Mouse (Mus musculus): ENCODE measurements at regions not wholly inside any gene's neighbourhood (a gene's known extent, or its start where the extent isn't known, plus 50 kb on each side); places are given as distances from the start of the nearest gene placed in this dataset.

- intact Hi-C loops (cut with DNase I): no loop called here
- DNase-seq: no peak
Observed at GRCm38 (mm10) chr9:83276291-83276690, 129.8 kb upstream of the Hmgn3 start.

- no peak for DNase-seq
- intact Hi-C loops (cut with DNase I): no loop called here
Observed at GRCm38 (mm10) chr9:83273361-83273975, 127.0 kb upstream of the Hmgn3 start.

GRCm38 (mm10) chr9:83265736-83266135 lies 119.3 kb upstream of the Hmgn3 start:
- DNase-seq: no peak
- intact Hi-C loops (cut with DNase I): loop anchor here (10.0 kb wide), 1 partner anchor 291 kb away; the partner anchor contains the start of gene Phip

- DNase-seq: no peak
- intact Hi-C loops (cut with DNase I): no loop called here
Observed at GRCm38 (mm10) chr9:83259511-83259910, 113.0 kb upstream of the Hmgn3 start.

- intact Hi-C loops (cut with DNase I): no loop called here
- no peak for DNase-seq
Observed at GRCm38 (mm10) chr9:83258986-83259385, 112.5 kb upstream of the Hmgn3 start.

- intact Hi-C loops (cut with DNase I): no loop called here
- no peak for DNase-seq
Observed at GRCm38 (mm10) chr9:83258476-83258875, 112.0 kb upstream of the Hmgn3 start.

GRCm38 (mm10) chr9:83254356-83254755 lies 107.9 kb upstream of the Hmgn3 start:
- intact Hi-C loops (cut with DNase I): no loop called here
- no peak for DNase-seq

- intact Hi-C loops (cut with DNase I): no loop called here
- no peak for DNase-seq
Observed at GRCm38 (mm10) chr9:83253789-83254188, 107.3 kb upstream of the Hmgn3 start.

GRCm38 (mm10) chr9:83251793-83252192 lies 105.3 kb upstream of the Hmgn3 start:
- intact Hi-C loops (cut with DNase I): no loop called here

GRCm38 (mm10) chr9:83249871-83250270 lies 103.4 kb upstream of the Hmgn3 start:
- intact Hi-C loops (cut with DNase I): no loop called here
- no peak for DNase-seq

More at GRCm38 (mm10) chr9:83251793-83252192, 105.3 kb upstream of the Hmgn3 start:
- no peak for DNase-seq

GRCm38 (mm10) chr9:83248164-83248730 lies 101.8 kb upstream of the Hmgn3 start:
- no peak for DNase-seq
- intact Hi-C loops (cut with DNase I): no loop called here

- DNase-seq: peak; percentile 30 to 31
- intact Hi-C loops (cut with DNase I): no loop called here
Observed at GRCm38 (mm10) chr9:83247066-83247668, 100.7 kb upstream of the Hmgn3 start.

GRCm38 (mm10) chr9:83241119-83241518 lies 94.6 kb upstream of the Hmgn3 start:
- intact Hi-C loops (cut with DNase I): no loop called here
- DNase-seq: no peak

GRCm38 (mm10) chr9:83239097-83239496 lies 92.6 kb upstream of the Hmgn3 start:
- intact Hi-C loops (cut with DNase I): no loop called here
- no peak for DNase-seq

GRCm38 (mm10) chr9:83221866-83222265 lies 75.4 kb upstream of the Hmgn3 start:
- peak; percentile 19 to 43 for DNase-seq
- intact Hi-C loops (cut with DNase I): no loop called here

- DNase-seq: no peak
- intact Hi-C loops (cut with DNase I): no loop called here
Observed at GRCm38 (mm10) chr9:83202583-83202982, 56.1 kb upstream of the Hmgn3 start.

- DNase-seq: no peak
- intact Hi-C loops (cut with DNase I): no loop called here
Observed at GRCm38 (mm10) chr9:83199771-83200170, 53.3 kb upstream of the Hmgn3 start.

GRCm38 (mm10) chr9:83199176-83199575 lies 52.7 kb upstream of the Hmgn3 start:
- intact Hi-C loops (cut with DNase I): no loop called here
- no peak for DNase-seq

GRCm38 (mm10) chr9:83197013-83197412 lies 50.5 kb upstream of the Hmgn3 start:
- no peak for DNase-seq
- intact Hi-C loops (cut with DNase I): no loop called here

All from heart, postnatal 10 days (tissue).